Mouse (Mus musculus) thymus, postnatal 36 days (tissue): ENCODE results near the gene Cpa5.

Experiments used
- DNase-seq, 2 experiments: peaks; one replicate each; pipeline ENCODE4 v3.0.0; 2022; ENCODE audit warnings: mixed read lengths in 2 of 2

Cpa5 gene

DNA sequence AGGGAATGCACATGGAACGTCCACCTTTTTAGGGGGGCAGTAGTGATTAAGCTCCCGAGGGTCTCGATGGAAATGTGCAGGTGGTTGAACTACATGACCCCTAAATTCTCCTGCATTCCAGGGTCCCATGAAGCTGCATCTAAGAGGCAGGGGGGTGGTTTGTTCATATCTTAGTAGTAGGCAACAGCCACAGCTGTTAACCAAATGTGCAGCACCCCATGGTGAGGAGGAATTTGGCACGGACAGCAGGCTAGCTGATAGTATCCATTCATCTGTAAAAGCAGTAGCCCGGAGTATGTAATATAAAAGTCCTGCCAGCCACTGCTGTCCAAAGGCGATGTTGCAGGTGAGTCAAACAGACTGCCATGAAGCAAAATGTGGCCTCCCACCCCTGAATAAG is 34.6 kb downstream of the Cpa5 start:
- no peak for DNase-seq

- DNase-seq = no peak
These were observed 39.0 kb downstream of the Cpa5 start for GRCm38 (mm10) chr6:30649651-30650296.

DNA sequence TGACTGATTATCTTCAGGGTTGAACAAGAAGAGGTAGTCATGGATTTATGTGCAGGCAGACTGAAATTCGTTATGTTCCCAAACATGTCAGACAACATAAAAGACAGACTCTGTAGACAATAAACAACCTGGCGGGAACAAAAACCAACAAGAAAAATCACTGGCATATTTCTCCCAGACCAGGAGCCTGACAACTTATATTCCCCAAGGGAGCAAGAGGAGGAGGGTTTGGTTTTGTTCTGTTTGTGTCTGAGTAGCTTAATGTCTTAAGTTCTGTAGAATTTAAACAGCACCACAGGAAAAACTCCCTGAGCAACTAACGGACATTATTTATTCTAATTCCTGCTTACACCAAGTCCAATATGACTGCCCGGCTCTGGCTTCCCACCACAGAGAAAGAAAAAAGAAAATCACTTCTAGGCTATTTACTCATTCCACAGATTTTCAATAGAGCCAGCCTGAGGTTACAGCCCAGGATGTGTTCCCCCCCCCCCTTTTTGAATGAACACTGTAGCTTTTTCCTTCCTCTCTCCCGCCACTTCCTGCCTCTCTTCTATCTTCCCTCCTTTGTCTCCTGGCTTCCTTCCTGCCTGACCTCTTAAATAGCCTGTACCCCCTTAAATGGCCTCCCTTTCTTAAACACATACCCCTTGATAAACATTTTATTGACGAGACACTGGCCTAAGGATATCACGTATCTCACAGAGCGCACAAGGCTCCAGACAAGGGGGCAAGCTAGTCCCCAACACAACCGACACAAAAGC is 41.8 kb downstream of the Cpa5 start:
- DNase-seq = no peak

DNA sequence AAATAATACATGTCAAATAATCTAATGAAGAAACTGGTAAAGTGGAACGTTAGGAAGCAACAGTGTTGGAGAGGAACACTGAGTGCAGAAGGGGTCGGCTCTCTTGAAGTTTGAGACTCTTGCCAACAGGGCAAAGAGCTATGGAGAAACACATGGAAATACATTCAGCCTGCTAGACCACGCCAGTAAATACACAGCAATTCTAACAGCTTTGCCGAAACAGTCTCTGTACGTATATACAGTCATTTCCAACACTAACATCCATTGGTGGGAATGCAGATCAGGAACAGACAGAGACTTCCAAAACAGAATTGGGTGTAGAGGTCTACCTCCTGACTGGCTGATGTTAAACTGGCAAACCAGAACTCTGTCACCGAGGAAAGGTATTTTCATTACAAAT is 42.7 kb downstream of the Cpa5 start:
- DNase-seq = no peak

DNA sequence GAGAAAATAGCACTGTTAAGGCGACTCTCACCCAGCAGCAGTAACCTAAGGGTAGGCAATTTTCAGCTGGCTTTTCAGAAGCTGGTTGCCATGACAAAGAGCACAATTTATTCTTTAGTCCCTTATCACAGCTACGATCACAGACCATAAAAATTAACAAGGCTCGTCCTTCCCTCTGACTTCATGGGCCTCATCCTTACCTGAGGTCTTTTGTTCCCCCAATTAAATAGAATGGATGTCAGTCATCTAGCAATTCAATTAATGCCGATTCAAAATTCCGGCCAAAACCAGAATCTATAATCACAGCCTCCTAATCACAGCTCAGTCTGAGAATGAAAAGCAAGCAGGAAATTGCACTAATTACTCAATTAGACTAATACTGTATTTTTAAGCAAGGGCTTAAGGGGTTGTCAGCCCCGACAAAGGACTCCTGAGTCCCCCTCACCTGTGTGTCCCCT is 43.6 kb downstream of the Cpa5 start:
- DNase-seq = no peak

DNA sequence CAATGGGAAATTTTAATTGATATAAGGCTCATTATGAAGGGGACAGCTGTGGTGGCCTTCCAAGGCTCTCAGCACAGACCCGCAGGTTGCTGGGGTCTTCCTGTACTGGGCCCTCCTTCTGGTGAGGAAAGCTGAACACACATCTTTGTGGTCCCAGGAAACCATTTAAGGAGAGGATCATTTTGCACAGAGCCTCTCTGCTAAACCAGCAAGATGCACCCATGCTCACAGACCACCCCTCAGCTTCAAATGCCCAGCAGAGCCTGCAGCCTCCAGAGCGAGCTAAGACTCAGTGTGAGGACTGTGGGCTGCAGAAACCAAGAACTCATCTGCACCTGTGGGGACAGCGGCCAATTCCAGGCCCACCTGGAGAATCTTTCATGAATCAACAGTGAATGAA is 44.1 kb downstream of the Cpa5 start:
- DNase-seq = no peak

GRCm38 (mm10) chr6:30657279-30657678 is 46.5 kb downstream of the Cpa5 start:
- DNase-seq = no peak

GRCm38 (mm10) chr6:30658619-30659018 is 47.8 kb downstream of the Cpa5 start:
- DNase-seq = no peak

GRCm38 (mm10) chr6:30664776-30665175 is 54.0 kb downstream of the Cpa5 start:
- DNase-seq = no peak

GRCm38 (mm10) chr6:30665296-30665695 is 54.5 kb downstream of the Cpa5 start:
- no peak for DNase-seq

GRCm38 (mm10) chr6:30666043-30666442 is 55.2 kb downstream of the Cpa5 start:
- DNase-seq = no peak

GRCm38 (mm10) chr6:30667585-30667984 is 56.8 kb downstream of the Cpa5 start:
- DNase-seq = no peak

- peak in 1 of 2 experiments; percentile 16 for DNase-seq
These were observed 60.9 kb downstream of the Cpa5 start for GRCm38 (mm10) chr6:30671696-30672095.

- no peak for DNase-seq
These were observed 63.2 kb downstream of the Cpa5 start for GRCm38 (mm10) chr6:30673764-30674561.

GRCm38 (mm10) chr6:30674714-30675280 is 64.0 kb downstream of the Cpa5 start:
- no peak for DNase-seq

GRCm38 (mm10) chr6:30675281-30675771 is 64.5 kb downstream of the Cpa5 start:
- no peak for DNase-seq

DNA sequence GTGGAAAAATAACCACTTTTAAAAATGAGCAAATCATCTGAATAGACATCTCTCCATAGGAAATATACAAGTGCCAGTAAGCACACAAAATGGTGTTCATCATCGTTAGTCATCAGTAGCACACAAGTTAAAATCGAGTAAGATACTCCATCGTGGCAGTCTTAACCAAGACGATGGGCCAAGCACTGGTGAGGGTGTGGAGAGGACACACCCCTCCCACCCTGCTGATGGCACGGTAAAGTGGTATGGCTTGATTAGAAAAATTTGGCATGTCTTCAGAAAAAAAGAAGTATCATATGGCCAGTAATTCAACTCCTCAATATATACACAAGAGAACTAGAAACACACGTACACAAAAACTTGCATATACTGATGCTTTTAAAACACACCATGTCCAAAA is 65.7 kb downstream of the Cpa5 start:
- DNase-seq = no peak

DNA sequence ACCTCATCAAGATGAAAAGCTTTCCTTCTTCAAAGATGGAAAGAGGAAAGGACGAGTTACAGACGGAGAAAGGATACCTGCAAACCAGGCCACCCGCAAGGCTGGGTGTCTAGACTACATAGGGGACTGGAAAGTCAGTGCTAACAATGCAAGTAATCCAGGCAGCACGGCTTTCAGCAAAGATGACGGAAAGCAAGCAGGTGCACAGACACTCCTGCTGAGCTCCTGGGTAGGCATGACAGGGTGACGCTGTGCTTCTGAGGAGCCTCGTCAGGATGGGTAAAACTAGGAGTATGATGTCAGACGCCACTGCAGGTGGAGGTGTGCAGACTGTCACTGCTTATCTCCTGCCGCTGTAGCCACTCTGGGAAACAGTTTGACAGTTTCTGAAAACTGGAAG is 66.8 kb downstream of the Cpa5 start:
- no peak for DNase-seq

GRCm38 (mm10) chr6:30678482-30678881 is 67.7 kb downstream of the Cpa5 start:
- DNase-seq = no peak

- DNase-seq = no peak
These were observed 68.8 kb downstream of the Cpa5 start for GRCm38 (mm10) chr6:30679567-30679966.

DNA sequence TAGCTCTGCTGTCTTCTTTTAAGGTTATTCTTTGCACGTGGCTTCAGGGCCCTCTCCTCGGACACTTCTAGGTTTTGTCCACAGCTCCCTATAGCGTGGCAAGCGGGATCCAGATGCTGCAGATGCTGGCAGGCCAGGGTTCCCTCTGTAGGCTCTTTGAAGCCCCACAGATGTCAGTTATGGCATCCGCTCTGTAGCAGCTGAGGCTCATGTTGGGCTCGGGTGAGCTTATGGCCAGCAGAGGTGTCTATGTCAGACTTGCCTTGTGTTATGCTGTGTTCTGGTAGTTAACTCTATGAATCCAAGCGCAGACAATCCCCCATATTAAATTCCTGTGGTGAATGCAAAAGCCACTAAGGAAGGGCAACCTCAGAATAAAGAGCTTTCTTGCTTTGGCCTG is 69.6 kb downstream of the Cpa5 start:
- no peak for DNase-seq
